Mouse (Mus musculus) MEL (cell line): Measurements from ENCODE around the gene Hprt.

Experiments used
- CHD1 ChIP-seq: IDR thresholded peaks from 2 replicates; pipeline ENCODE4 v1.6.1; 2012; ENCODE audit warnings: low read depth, mild to moderate bottlenecking, inconsistent platforms, low read length, improper control_type of control experiment
- CTCF ChIP-seq, 3 experiments: IDR thresholded peaks in 2 of 3; conservative IDR thresholded peaks in 1 of 3; 2 replicates each; pipeline ENCODE4 v1.5.1; 2011 to 2012; ENCODE audit warnings: low read length in 3 of 3, low read depth in 2 of 3, mild to moderate bottlenecking in 2 of 3, improper control_type of control experiment in 1 of 3, inconsistent platforms in 1 of 3, mixed read lengths in 1 of 3, moderate library complexity in 1 of 3; ENCODE audit not compliant: control insufficient read depth in 1 of 3, insufficient read depth in 1 of 3, poor library complexity in 1 of 3, severe bottlenecking in 1 of 3
- E2F4 ChIP-seq: IDR thresholded peaks from 2 replicates; pipeline ENCODE4 v1.6.1; 2011; ENCODE audit warnings: low read depth, low read length, improper control_type of control experiment, borderline replicate concordance
- EP300 ChIP-seq, 2 experiments: IDR thresholded peaks; 2 replicates each; pipeline ENCODE4 v1.6.1; 2011; ENCODE audit warnings: improper control_type of control experiment in 2 of 2, low read length in 2 of 2, low read depth in 1 of 2, mild to moderate bottlenecking in 1 of 2
- ETS1 ChIP-seq: IDR thresholded peaks from 2 replicates; pipeline ENCODE4 v1.6.1; 2012; ENCODE audit warnings: low read depth, mild to moderate bottlenecking, inconsistent platforms, low read length, improper control_type of control experiment, moderate library complexity
- MEF2A ChIP-seq: IDR thresholded peaks from 2 replicates; pipeline ENCODE4 v1.6.1; 2014; ENCODE audit warnings: low read depth, mild to moderate bottlenecking, inconsistent platforms, low read length, improper control_type of control experiment; ENCODE audit not compliant: poor library complexity, insufficient replicate concordance, severe bottlenecking; ENCODE audit errors: extremely low read depth
- MXI1 ChIP-seq: IDR thresholded peaks from 2 replicates; pipeline ENCODE4 v1.6.1; 2011; ENCODE audit warnings: mild to moderate bottlenecking, low read depth, low read length, improper control_type of control experiment
- MYB ChIP-seq: IDR thresholded peaks from 2 replicates; pipeline ENCODE4 v1.6.1; 2011; ENCODE audit warnings: mild to moderate bottlenecking, low read depth, low read length, improper control_type of control experiment
- MYC ChIP-seq: IDR thresholded peaks from 2 replicates; pipeline ENCODE4 v1.6.1; 2011; ENCODE audit warnings: low read depth, mild to moderate bottlenecking, low read length, improper control_type of control experiment, moderate library complexity
- POLR2A ChIP-seq, 2 experiments: IDR thresholded peaks; 2 replicates each; pipeline ENCODE4 v1.6.1; 2011 to 2012; ENCODE audit warnings: low read length in 2 of 2, mild to moderate bottlenecking in 2 of 2, control low read depth in 1 of 2, improper control_type of control experiment in 1 of 2, low read depth in 1 of 2, moderate library complexity in 1 of 2; ENCODE audit not compliant: control insufficient read depth in 1 of 2, insufficient read depth in 1 of 2, poor library complexity in 1 of 2
- SIN3A ChIP-seq: IDR thresholded peaks from 2 replicates; pipeline ENCODE4 v1.6.1; 2012; ENCODE audit warnings: low read length, improper control_type of control experiment, inconsistent platforms
- UBTF ChIP-seq: IDR thresholded peaks from 2 replicates; pipeline ENCODE4 v1.6.1; 2012; ENCODE audit warnings: low read depth, mild to moderate bottlenecking, inconsistent platforms, low read length, improper control_type of control experiment, moderate library complexity, borderline replicate concordance; ENCODE audit not compliant: insufficient read depth
- ZC3H11A ChIP-seq: IDR thresholded peaks from 2 replicates; pipeline ENCODE4 v1.6.1; 2012; ENCODE audit warnings: low read depth, mild to moderate bottlenecking, inconsistent platforms, low read length, improper control_type of control experiment
- ZKSCAN1 ChIP-seq: IDR thresholded peaks from 2 replicates; pipeline ENCODE4 v1.6.1; 2012; ENCODE audit warnings: low read depth, mild to moderate bottlenecking, inconsistent platforms, low read length, improper control_type of control experiment, moderate library complexity

- TF ChIP-seq CTCF (IDR thresholded peaks at IDR 0.05 in 2 of 3, conservative IDR thresholded peaks at IDR 0.05 in 1 of 3; ENCODE audit: control insufficient read depth in 1 of 3, insufficient read depth in 1 of 3, low read depth in 2 of 3, low read length in 3 of 3, poor library complexity in 1 of 3, severe bottlenecking in 1 of 3) (no peak), ETS1 (no peak), POLR2A (IDR thresholded peaks at IDR 0.05; ENCODE audit: control insufficient read depth in 1 of 2, insufficient read depth in 1 of 2, low read depth in 1 of 2, low read length in 2 of 2, poor library complexity in 1 of 2) (no peak), UBTF (no peak), MYB (no peak), MYC (no peak), E2F4 (no peak), EP300 (IDR thresholded peaks at IDR 0.05; ENCODE audit: low read depth in 1 of 2, low read length in 2 of 2) (no peak), MXI1 (no peak), ZC3H11A (no peak), MEF2A (no peak), CHD1 (no peak), ZKSCAN1 (no peak), SIN3A (no peak; the same call in 1 of the 2 replicates)
Observed at GRCm38 (mm10) chrX:53055771-53056170, 67.8 kb downstream of the Hprt start.
